Mouse (Mus musculus) urinary bladder, postnatal 36 days (tissue): ENCODE measurements around the gene Rtkn2.

Experiments used
- DNase-seq, 2 experiments: peaks; one replicate each; pipeline ENCODE4 v3.0.0; 2022; ENCODE audit warnings: low spot score in 2 of 2, mixed read lengths in 1 of 2

The Rtkn2 gene

DNA sequence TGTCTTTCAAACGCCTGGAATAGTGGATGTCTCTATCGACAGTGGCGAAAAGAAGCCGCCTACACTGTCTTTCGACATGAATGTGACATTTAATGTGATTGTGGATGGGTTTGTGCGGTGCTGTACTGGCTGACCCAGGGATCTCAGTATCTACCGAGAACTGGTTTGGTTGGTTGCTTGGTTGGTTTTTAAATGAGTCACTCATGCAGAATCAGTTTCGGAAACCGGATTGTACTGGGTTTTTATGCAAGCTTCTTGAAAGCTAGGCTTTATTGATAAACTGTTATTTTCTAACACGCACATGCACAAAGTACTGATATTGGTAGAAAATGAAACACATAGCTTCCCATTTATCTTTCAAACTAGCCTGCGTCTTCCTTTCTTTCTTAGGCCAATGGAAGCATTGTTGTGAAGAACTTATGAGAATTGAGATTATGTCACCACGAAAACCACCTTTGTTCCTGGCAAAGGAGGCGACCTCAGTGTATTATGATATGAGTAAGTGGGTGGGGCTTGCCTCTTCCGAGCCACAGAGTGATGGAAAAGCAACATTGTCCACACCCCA, 60.4 kb downstream of the Rtkn2 start:
- DNase-seq: no peak

DNA sequence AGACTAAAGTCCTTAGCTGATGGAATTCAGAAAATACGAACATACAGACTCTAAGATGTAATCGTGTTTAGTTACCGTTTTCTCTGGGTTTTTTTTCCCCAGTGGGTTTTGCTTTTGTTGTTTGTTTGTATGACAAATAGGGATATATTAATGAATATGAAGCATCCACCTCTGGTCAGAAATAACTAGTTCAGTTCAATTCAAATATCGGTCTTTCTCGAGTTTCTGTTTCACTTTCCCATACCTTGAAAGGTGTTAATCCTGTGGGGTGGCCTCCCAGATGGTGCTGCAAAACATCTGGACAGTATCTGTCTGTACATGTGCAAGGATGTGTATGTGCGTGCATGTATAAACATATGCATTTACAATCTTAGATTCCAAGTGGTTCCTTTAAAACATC, 61.0 kb downstream of the Rtkn2 start:
- DNase-seq: no peak

DNA sequence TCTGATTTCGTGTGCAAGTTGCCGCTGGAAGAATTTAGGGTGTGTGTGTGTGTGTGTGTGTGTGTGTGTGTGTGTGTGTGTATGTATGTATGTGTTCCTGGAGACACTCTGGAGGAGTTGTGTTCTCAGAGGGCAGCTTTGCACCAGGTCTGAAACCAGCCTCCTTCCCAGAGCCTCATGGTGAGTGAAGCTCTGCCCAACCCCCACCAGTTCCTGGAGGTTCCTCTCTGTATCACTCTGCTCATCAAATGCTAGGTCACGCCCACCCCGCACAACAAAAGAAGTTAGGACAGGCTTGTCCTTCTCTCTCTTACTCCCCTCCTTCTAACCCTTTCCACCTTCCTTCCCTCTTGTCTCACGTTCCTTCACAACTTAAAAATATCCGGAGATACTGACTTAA, 64.6 kb downstream of the Rtkn2 start:
- no peak for DNase-seq

DNA sequence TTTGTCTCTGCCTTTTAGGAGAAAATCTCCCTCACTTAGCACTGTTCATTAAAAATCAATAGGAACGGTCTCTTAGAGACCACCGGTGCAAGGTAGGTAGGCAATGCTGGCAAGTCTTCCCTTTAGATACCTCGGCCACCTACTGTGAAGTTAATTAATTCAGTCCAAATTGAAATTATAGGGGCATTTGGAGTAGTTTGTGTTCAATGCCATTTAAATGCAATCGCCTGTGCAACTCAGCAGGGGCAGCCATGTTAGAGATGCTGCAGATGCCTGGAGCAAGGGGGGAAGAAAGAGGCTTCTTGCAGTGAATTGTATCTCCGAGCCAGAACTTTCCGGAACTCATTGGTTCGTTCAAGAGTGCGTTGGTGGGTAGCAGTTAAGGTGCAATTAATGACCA, 65.5 kb downstream of the Rtkn2 start:
- no peak for DNase-seq

DNA sequence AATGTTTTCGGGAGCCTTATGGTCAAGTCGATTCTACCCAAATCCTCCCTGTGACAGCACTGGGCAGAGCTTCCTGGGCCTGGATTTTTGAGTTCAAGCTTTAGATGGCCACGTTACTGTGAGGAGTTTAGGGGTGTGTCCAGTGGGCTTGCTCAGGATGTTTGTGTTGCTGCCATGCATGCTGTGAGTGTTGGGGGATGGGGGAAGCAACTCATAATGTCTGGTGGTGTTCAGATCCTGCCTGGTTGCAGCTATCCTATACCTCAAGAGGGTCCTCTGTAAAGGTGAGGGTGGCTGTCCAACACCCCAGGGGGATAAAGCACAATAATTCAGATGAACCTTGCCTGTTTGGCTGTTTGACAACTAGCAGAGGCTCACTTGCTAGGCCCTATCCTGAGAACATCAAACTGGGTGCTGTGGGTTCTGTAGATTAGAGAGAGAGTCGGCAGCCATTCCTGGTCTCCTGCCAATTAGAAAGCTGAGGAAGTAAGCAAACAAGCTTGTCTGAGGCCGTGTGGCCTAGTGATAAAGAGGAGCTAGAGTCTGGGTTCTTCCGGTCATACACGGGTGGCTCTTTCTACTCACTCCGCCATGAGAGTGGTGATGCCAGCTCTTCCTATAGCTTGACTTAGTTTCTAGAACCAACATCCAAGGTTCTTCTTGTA, 69.4 kb downstream of the Rtkn2 start:
- DNase-seq: no peak

DNA sequence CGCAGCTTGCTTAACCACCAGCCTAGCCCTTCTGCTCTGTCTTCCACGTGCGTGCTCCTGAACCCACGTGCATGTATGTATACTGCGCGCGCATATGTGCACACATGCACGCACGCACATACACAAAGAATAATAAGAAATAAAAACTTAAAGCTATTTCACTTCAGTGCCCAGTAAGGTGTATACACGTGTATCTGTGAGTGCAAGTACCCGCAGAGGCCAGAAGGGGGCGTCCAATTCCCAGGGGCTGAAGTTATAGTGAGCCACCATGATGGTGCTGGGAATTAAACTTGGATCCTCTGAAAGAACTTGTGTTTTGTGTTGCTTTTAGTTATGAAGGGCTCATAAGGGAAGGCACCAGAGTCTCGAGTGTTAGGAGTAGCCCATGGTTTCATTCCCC, 71.5 kb downstream of the Rtkn2 start:
- DNase-seq: no peak

DNA sequence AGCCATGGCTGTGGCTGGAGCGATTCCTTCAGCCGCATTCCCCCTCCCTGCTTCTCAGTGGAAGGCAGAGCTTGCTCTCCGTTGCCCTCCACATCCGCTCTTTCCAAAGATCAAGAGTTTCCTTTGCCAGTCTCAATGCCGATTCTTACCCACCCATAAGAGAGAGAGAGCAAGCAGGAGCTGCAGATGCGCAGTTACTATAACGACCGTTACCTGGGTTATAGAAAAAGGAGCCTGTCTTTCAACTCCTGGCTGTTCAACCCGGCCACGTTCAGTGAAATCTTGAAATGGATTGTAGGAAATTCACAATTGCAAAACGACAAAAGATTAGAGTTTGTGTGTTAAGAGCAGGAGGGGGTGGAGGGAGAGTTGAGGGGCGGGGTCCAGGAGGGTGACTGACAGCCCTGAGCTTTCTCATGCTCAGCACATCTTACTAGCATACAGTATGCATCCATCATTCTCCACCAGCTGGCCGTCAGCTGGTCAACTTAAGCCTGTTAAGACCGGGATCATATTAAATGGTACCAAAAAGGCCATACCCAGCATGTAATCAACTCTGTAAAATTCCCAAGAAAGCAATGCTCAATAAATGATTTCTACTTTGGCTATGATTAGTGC, 72.1 kb downstream of the Rtkn2 start:
- no peak for DNase-seq

DNA sequence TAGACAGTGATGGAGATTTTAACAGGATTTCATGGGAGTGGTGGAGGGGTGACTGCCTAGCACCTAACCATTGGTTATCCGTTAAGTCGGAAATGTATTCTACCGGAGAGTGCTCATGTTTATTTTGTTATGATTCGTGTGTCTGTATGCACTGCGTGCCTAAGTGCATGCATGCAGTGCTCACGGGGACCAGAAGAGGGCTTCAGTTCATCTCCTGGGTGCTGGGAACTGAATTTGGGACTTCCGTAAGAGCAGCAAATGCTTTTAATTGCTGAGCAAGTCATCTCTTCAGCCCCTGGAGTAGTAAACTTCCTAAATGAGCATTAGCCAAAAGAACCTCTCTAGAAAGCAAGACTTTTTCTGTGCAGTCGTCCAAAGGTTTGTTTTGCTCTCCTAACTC, 72.9 kb downstream of the Rtkn2 start:
- DNase-seq: no peak

DNA sequence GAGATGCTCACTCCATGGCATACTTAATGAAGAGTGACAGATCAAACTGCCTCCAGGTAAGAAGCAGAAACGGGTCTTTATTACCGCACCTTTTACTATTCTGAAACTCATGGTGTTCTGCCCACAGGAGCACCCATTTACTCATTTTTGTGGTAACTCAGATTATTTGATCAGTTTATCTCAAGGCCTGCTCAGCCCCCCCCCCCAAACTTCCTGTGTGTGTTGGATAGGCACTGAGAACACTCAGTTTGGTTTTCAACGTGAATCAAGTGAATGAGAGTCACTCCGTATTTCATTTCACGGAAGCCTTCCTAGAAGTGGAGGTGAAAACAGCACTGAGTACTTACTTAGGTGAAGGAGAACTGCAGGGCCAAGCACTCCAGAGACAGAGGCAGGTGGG, 74.8 kb downstream of the Rtkn2 start:
- DNase-seq: no peak

DNA sequence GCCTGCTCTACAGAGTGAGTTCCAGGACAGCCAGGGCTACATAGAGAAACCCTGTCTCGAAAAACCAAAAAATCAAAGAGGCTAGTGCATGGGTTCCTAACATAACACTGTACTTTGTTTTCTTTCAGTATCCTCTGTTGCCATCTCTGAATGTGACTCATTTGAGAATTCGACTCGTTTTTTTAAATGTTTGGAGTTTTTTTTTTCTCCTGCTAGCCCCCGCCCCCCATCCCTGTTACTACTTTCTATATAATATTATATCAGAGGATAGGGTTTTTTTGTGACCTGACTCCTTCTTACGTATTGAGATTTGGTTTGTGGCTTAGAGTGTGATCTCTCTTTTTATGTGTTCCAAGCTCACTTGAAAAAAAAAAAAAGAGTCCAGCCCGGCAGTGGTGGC, 75.3 kb downstream of the Rtkn2 start:
- no peak for DNase-seq

DNA sequence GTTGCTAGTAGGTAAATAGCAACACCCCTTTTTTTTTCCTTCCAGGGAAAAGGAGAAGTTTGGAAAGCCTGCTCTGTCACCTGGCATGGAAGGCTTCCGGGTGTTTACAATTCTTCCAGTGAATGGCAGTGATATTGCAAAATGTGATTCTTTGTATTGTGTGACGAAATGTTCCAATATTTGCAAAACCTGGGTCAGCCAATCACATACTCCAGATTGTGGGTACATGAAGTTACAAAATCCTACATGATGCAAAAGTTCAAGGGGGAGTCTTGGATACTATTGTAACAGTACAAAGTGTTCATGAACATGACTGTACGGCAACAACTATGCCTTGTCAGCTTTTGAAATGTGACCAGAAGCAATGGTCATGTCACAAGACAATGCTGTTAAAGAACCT, 78.5 kb downstream of the Rtkn2 start:
- no peak for DNase-seq

DNA sequence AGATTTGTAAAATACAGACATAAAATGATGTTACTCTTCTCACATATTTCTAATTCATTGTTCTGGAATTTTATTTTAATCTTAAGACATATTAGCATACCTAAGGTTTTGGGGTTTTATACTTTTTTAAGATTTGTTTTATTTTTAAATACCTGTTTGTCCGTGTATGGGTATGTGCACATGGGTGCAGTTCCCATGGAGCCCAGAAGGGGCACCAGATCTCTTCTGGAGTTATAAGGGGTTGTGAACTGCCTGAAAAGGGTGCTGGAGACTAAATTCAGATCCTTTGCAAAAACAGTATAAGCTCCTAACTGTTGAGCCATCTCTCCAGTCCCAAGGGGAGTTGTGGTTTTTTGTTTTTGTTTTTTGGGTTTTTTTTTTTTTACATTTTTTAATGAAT, 79.0 kb downstream of the Rtkn2 start:
- no peak for DNase-seq

DNA sequence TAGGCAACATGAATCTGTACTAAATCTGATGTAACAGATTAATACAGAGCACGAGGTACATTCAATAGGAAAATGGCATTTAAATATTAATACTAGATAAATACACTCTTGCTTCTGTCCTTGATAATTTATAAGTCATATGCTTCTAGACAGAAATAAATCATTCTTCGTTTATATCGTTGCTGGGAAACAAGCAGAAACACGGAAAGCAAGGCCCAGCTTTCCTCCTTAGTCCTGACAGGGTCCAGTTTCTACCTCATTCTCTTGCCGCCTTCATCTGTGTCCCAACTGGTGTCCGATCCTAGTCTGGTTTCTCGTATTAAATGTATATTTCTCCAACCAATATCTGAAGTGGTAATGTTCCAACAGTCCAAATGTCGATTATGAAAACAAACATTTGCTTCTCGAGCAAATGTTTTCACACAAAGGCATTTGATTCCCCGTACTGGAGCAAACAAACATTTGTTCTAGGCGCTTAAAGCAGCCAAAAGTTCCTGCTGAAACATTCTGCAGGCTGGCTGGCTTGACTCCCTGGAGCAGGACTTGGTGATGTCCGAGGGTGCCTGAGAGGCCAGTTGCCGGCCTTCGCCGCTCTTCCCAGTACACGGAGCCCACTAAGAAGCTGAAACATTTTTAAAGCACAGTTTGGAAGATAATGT, 81.3 kb downstream of the Rtkn2 start:
- peak; percentile 22 to 51 for DNase-seq

DNA sequence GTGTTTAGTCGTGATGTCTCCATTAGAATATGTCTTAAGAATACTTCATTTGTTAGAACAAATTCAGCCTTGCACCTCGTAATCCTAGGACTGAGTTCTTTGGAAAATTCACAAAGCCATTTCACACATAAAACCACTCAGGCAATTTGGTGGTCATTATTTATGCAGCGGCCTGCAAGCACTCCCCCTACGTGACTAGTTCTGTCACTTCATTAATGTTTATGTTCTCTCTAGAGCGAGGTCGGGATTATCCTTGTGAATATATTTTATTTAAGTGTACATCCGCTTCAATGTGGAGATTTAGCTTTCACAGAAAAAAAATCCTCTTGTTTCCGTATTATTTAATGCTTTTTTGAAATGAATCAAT, 81.9 kb downstream of the Rtkn2 start:
- no peak for DNase-seq

DNA sequence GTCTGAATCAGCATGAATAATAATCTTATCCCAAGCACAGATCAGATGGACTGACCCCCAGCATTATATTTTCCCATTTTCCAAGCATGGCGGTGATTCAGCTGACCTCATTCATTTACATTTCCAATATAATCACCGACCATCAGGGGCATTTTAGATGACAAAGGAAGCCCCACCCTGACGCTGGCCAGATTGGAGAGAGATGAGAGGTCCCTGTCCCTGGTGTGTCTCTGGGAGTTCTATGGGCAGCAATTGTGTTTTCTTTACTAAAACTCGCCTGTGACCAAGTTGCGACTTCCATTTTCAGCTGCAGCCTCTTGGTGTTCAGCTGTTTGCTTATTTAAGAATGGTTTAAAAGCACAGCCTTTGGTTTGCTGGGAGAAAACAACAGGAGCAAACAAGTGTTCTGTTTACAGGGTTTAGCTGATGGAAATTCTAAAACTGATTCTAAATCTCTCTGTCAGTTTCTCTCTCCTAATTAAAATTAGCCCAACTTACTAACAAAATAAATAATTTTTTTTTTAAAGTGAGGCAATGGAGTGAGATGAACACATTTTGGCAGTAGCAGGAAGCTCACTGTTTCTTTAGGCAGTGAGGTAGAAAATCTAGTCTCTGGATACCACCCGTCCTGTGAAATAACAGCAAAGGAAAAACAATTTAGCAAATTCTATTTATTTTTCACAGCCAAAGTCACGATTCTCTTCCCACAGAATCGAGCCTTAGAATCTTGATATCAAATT, 84.6 kb downstream of the Rtkn2 start:
- DNase-seq: no peak

DNA sequence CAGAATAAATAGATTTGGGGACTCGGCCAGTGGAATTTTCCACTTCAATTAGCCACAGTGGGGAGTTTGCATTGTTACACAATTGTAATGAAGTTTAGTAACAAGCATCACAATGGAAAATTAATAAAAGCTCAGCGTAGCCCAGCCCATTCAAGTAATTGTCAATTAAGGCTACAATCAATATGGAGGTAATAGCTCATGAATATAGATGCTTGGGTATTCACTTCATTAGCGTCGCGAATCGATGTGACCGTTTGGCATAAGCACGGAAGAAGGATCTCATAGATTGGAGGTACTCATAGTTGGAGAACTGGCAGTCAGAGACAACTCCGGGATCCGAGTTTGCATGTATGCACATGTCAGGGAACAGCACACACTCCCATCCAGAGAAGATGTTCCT, 85.2 kb downstream of the Rtkn2 start:
- no peak for DNase-seq

DNA sequence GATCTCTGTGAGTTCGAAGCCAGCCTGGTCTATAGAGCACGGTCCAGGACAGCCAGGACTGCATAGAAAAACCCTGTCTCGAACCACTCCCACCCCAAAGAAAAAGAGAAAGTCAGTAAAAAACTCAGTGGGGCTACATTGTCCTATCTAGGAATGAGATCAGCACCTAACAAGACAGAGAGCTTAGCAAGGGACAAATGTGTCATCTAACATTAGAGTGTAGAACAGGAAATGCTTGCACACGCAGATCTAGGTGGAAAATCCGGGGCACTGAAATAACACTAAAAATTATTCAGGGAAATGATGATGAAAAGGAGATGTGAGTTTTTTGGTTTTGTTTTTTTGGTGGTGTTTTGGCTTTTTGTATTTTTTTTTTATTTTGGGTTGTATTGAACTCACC, 86.8 kb downstream of the Rtkn2 start:
- DNase-seq: no peak

DNA sequence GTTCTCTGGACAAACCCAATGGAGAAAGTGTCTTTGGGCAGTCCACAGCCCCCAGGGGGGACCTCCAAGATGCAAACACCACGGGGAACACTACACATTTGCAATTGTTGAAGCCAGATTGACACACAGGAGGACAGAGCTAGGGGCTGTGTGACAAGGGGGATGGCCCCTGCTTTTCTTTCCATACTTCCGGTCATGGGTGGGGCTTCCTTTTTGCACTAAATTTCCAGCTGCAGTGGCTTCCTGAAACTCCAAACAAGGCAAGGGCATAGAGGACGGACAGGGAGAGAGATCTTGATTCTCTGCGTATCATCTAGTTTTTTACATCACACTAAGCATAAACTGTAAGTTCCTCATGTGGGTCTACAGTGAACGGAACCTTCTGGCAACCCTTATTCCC, 88.6 kb downstream of the Rtkn2 start:
- DNase-seq: no peak

DNA sequence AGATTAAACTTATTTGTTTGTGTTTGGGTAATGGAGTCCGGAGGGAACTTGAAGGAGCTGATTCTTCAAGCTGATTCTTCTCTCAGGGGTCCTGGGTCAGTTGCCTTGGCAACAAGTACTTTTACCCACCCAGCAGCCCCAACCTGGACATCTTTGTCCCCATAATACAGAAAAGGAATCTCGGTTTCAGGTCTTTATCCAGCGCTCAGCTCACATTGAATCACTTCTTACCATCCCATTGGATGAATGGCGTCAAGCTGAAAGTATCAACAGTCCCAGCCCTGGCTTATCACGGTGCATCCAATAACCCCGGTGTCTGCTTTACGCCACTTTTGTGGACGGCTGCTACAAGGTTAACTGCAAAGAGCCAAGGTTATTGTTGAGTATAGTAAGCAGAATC, 89.1 kb downstream of the Rtkn2 start:
- no peak for DNase-seq

DNA sequence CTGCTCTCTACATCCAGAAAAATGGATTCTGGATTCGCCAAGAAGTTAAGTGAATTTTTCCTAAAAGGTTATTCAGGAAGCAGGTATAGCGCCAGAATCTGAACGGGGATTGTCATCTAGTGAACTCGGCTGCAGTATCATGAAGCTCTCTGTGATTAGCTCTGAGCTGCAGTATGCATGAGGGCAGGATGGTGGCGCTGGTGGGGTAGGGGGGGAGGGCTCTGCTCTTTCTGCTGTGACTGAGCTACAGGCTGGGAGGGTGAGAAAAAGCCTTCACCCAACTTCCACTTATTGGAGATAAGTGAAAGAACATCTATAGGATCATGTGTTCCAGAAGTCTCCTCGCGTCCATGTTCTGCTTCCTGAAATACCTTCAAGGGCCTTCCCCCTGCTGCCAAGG, 91.7 kb downstream of the Rtkn2 start:
- DNase-seq: no peak

DNA sequence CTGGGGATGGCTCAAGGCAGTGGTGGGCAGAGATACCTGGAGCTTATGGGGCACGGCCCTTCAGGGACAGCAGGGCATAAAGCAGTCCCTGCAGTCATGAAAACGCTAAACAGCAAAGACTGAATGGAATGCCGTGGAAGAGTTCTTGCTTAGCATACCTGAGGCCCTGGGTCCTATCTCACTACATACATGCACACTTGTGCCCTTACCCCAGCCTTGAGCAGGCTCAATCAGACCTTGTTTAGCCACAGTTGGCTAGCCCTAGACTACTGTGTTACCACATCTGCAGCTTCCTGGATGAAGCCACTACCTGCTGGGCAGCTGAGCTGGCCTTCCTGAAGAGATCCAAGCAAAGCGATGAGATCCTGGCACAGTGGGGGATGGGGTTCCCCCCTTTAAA, 93.3 kb downstream of the Rtkn2 start:
- no peak for DNase-seq

DNA sequence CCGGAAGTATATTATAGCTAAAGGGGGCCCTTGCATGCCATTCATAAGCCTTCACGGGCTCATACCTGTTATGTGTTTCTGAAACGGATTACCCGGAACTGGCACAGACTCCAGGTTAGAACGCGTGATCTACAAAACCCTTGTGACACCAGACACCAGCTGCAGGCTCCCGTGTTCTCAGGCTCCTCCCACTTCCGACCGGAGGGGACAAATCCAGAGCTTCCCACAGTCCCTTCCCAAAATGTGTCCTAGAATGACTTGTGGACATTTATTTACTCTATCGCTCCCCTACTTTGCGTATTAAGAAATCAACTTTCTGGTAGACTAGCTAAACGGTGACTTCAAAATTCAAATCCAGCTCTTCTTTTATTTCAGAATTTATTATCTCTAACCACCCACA, 94.9 kb downstream of the Rtkn2 start:
- no peak for DNase-seq

DNA sequence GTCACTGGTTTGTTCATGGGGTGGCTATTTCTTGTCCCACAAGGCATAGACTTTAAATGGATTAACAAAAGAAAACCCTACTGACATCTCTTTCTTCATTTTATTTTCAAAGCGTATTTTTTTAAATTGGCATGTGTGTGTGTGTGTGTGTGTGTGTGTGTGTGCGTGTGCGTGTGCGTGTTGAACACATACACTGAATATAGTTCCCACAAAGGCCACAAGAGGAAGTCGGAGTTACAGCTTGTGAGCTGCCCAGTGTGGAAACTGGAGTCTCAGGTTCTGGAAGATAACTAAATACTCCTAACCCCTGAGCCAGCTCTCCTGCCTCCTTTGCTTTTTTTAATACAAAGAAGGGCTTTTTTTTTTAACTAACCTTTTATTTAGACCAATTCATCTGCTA, 95.8 kb downstream of the Rtkn2 start:
- no peak for DNase-seq
